Mouse (Mus musculus): ENCODE results near the gene Slc2a5. TPM values are rescaled to one million over a fixed set of nuclear protein-coding genes. Genes with fewer than 3 reads are reported as not detected.

Gene Slc2a5
- polyA plus RNA-seq, 1 experiment from 2014 or later, result 1.8 TPM

- no peaks in the 10 kb centered on the region for H3K36me3 ChIP-seq (ENCODE audit: control insufficient read depth, insufficient read depth, low read length)
- ATAC-seq (ENCODE audit: insufficient number of reproducible peaks, low FRiP score, low TSS enrichment, low read depth), result no peak
- H3K27me3 ChIP-seq (ENCODE audit: control insufficient read depth, insufficient read depth, low read length), result no peaks in the 10 kb centered on the region
- H3K4me3 ChIP-seq (ENCODE audit: low read depth, low read length), result no peak overlapping the region
- H3K4me1 ChIP-seq (ENCODE audit: control insufficient read depth, insufficient read depth, low read length), result 0 out of 2 replicates have a peak, but pooled peaks cover 4% of the 10 kb centered on the region
- H3K4me2 ChIP-seq (ENCODE audit: low read depth, severe bottlenecking), result no peak overlapping the region
- H3K27ac ChIP-seq (replicated peaks; ENCODE audit: low read depth, low read length), result no peak overlapping the region
- no peak for DNase-seq (ENCODE audit: low spot score)
- no peaks in the 10 kb centered on the region for H3K9me3 ChIP-seq (ENCODE audit: control insufficient read depth, low read length)
- no peak overlapping the region for H3K9ac ChIP-seq (ENCODE audit: low read length)
- 85% methylated on average over 7 of the region's 7 CpGs for WGBS
Measured at GRCm38 (mm10) chr4:150137368-150138083, 18.4 kb downstream of the Slc2a5 start.

- Histone ChIP-seq H3K9me3 (ENCODE audit: control insufficient read depth, low read length) (no peaks in the 10 kb centered on the region), H3K27ac (replicated peaks; ENCODE audit: low read depth, low read length) (no peak overlapping the region), H3K4me1 (ENCODE audit: control insufficient read depth, insufficient read depth, low read length) (0 out of 2 replicates have a peak, but pooled peaks cover 4% of the 10 kb centered on the region), H3K9ac (ENCODE audit: low read length) (no peak overlapping the region), H3K36me3 (ENCODE audit: control insufficient read depth, insufficient read depth, low read length) (no peaks in the 10 kb centered on the region), H3K27me3 (ENCODE audit: control insufficient read depth, insufficient read depth, low read length) (no peaks in the 10 kb centered on the region), H3K4me3 (ENCODE audit: low read depth, low read length) (no peak overlapping the region), H3K4me2 (ENCODE audit: low read depth, severe bottlenecking) (peak overlapping the region; percentile 27; the same call in 1 of the 2 replicates)
- peak; percentile 79 for DNase-seq (ENCODE audit: low spot score)
- peak; percentile 65; the same call in 1 of the 2 replicates for ATAC-seq (ENCODE audit: insufficient number of reproducible peaks, low FRiP score, low TSS enrichment, low read depth)
- 23% methylated on average over 9 of the region's 9 CpGs for WGBS
Measured at GRCm38 (mm10) chr4:150138084-150138543, 19.0 kb downstream of the Slc2a5 start.

DNA sequence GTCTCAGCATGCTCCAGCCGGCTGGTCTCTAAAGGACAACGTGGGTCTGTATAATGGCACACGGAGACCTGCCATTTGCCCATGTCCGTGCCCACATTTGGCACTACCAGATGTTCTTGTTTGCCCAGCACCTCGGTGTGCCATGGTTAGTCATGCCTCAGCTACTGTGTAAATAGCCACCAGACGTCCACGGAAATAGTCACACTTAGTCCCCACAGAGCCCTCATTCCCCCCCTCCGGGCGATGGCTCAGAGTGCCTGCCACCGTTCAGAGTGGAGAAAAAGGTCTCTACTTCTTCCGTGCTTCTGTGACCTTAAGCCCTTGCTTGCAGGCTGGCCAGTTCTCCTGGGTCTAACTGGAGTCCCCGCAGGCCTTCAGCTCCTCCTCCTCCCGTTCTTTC, 20.0 kb downstream of the Slc2a5 start:
- no peak overlapping the region for H3K4me2 ChIP-seq (ENCODE audit: low read depth, severe bottlenecking)
- no peak for ATAC-seq (ENCODE audit: insufficient number of reproducible peaks, low FRiP score, low TSS enrichment, low read depth)

GRCm38 (mm10) chr4:150140346-150140745, 21.3 kb downstream of the Slc2a5 start:
- ATAC-seq (ENCODE audit: insufficient number of reproducible peaks, low FRiP score, low TSS enrichment, low read depth), result no peak
- H3K4me3 ChIP-seq (ENCODE audit: low read depth, low read length), result no peak overlapping the region
- no peak for DNase-seq (ENCODE audit: low spot score)
- 0 out of 2 replicates have a peak, but pooled peaks cover 4% of the 10 kb centered on the region for H3K4me1 ChIP-seq (ENCODE audit: control insufficient read depth, insufficient read depth, low read length)
- no peaks in the 10 kb centered on the region for H3K27me3 ChIP-seq (ENCODE audit: control insufficient read depth, insufficient read depth, low read length)
- 88% methylated on average over 7 of the region's 7 CpGs for WGBS
- H3K36me3 ChIP-seq (ENCODE audit: control insufficient read depth, insufficient read depth, low read length), result no peaks in the 10 kb centered on the region
- no peak overlapping the region for H3K4me2 ChIP-seq (ENCODE audit: low read depth, severe bottlenecking)
- H3K27ac ChIP-seq (replicated peaks; ENCODE audit: low read depth, low read length), result no peak overlapping the region
- H3K9ac ChIP-seq (ENCODE audit: low read length), result no peak overlapping the region
- H3K9me3 ChIP-seq (ENCODE audit: control insufficient read depth, low read length), result no peaks in the 10 kb centered on the region; the same call in 1 of the 2 replicates

More for the DNA sequence above, 20.0 kb downstream of the Slc2a5 start:
- H3K4me1 ChIP-seq (ENCODE audit: control insufficient read depth, insufficient read depth, low read length), result 0 out of 2 replicates have a peak, but pooled peaks cover 4% of the 10 kb centered on the region
- no peak overlapping the region for H3K27ac ChIP-seq (replicated peaks; ENCODE audit: low read depth, low read length)
- WGBS, result 75% methylated on average over 13 of the region's 13 CpGs
- no peaks in the 10 kb centered on the region; the same call in 1 of the 2 replicates for H3K9me3 ChIP-seq (ENCODE audit: control insufficient read depth, low read length)
- H3K36me3 ChIP-seq (ENCODE audit: control insufficient read depth, insufficient read depth, low read length), result no peaks in the 10 kb centered on the region
- no peak for DNase-seq (ENCODE audit: low spot score)
- no peak overlapping the region for H3K4me3 ChIP-seq (ENCODE audit: low read depth, low read length)
- H3K27me3 ChIP-seq (ENCODE audit: control insufficient read depth, insufficient read depth, low read length), result no peaks in the 10 kb centered on the region
- H3K9ac ChIP-seq (ENCODE audit: low read length), result no peak overlapping the region

GRCm38 (mm10) chr4:150144242-150144641, 25.2 kb downstream of the Slc2a5 start:
- H3K4me1 ChIP-seq (ENCODE audit: control insufficient read depth, insufficient read depth, low read length), result no peaks in the 10 kb centered on the region
- WGBS, result 19% methylated on average over 12 of the region's 12 CpGs
- no peak overlapping the region for H3K4me2 ChIP-seq (ENCODE audit: low read depth, severe bottlenecking)
- H3K4me3 ChIP-seq (ENCODE audit: low read depth, low read length), result no peak overlapping the region
- H3K9me3 ChIP-seq (ENCODE audit: control insufficient read depth, low read length), result peaks cover 3% of the 10 kb centered on the region; the same call in 1 of the 2 replicates
- H3K9ac ChIP-seq (ENCODE audit: low read length), result no peak overlapping the region
- H3K27ac ChIP-seq (replicated peaks; ENCODE audit: low read depth, low read length), result no peak overlapping the region; the same call in 1 of the 2 replicates
- H3K27me3 ChIP-seq (ENCODE audit: control insufficient read depth, insufficient read depth, low read length), result no peaks in the 10 kb centered on the region
- no peak for ATAC-seq (ENCODE audit: insufficient number of reproducible peaks, low FRiP score, low TSS enrichment, low read depth)
- H3K36me3 ChIP-seq (ENCODE audit: control insufficient read depth, insufficient read depth, low read length), result no peaks in the 10 kb centered on the region
- DNase-seq (ENCODE audit: low spot score), result peak; percentile 41

- Histone ChIP-seq H3K27ac (replicated peaks; ENCODE audit: low read depth, low read length) (no peak overlapping the region), H3K4me1 (ENCODE audit: control insufficient read depth, insufficient read depth, low read length) (no peaks in the 10 kb centered on the region), H3K36me3 (ENCODE audit: control insufficient read depth, insufficient read depth, low read length) (no peaks in the 10 kb centered on the region), H3K4me2 (ENCODE audit: low read depth, severe bottlenecking) (no peak overlapping the region), H3K9ac (ENCODE audit: low read length) (no peak overlapping the region), H3K9me3 (ENCODE audit: control insufficient read depth, low read length) (peaks cover 3% of the 10 kb centered on the region; the same call in 1 of the 2 replicates), H3K27me3 (ENCODE audit: control insufficient read depth, insufficient read depth, low read length) (no peaks in the 10 kb centered on the region), H3K4me3 (ENCODE audit: low read depth, low read length) (no peak overlapping the region)
- DNase-seq (ENCODE audit: low spot score), result no peak
- WGBS, result 79% methylated on average over 4 of the region's 4 CpGs
- no peak for ATAC-seq (ENCODE audit: insufficient number of reproducible peaks, low FRiP score, low TSS enrichment, low read depth)
Measured at GRCm38 (mm10) chr4:150146286-150146685, 27.2 kb downstream of the Slc2a5 start.

- H3K4me3 ChIP-seq (ENCODE audit: low read depth, low read length), result no peak overlapping the region
Measured at GRCm38 (mm10) chr4:150151045-150151444, 32.0 kb downstream of the Slc2a5 start.

GRCm38 (mm10) chr4:150152483-150152882, 33.4 kb downstream of the Slc2a5 start:
- Histone ChIP-seq H3K4me1 (ENCODE audit: control insufficient read depth, insufficient read depth, low read length) (no peaks in the 10 kb centered on the region), H3K27me3 (ENCODE audit: control insufficient read depth, insufficient read depth, low read length) (no peaks in the 10 kb centered on the region), H3K36me3 (ENCODE audit: control insufficient read depth, insufficient read depth, low read length) (no peaks in the 10 kb centered on the region), H3K9me3 (ENCODE audit: control insufficient read depth, low read length) (0 out of 2 replicates have a peak, but pooled peaks cover 3% of the 10 kb centered on the region), H3K4me2 (ENCODE audit: low read depth, severe bottlenecking) (no peak overlapping the region), H3K4me3 (ENCODE audit: low read depth, low read length) (no peak overlapping the region), H3K9ac (ENCODE audit: low read length) (no peak overlapping the region), H3K27ac (replicated peaks; ENCODE audit: low read depth, low read length) (no peak overlapping the region)
- DNase-seq (ENCODE audit: low spot score) (no peak), ATAC-seq (ENCODE audit: insufficient number of reproducible peaks, low FRiP score, low TSS enrichment, low read depth) (no peak)
- 87% methylated on average over 8 of the region's 8 CpGs for WGBS

More at GRCm38 (mm10) chr4:150151045-150151444, 32.0 kb downstream of the Slc2a5 start:
- Histone ChIP-seq H3K27me3 (ENCODE audit: control insufficient read depth, insufficient read depth, low read length) (no peaks in the 10 kb centered on the region), H3K4me2 (ENCODE audit: low read depth, severe bottlenecking) (no peak overlapping the region), H3K9me3 (ENCODE audit: control insufficient read depth, low read length) (0 out of 2 replicates have a peak, but pooled peaks cover 3% of the 10 kb centered on the region), H3K4me1 (ENCODE audit: control insufficient read depth, insufficient read depth, low read length) (no peaks in the 10 kb centered on the region), H3K9ac (ENCODE audit: low read length) (no peak overlapping the region), H3K36me3 (ENCODE audit: control insufficient read depth, insufficient read depth, low read length) (no peaks in the 10 kb centered on the region), H3K27ac (replicated peaks; ENCODE audit: low read depth, low read length) (no peak overlapping the region)
- WGBS, result 80% methylated on average over 7 of the region's 7 CpGs
- no peak for DNase-seq (ENCODE audit: low spot score)
- ATAC-seq (ENCODE audit: insufficient number of reproducible peaks, low FRiP score, low TSS enrichment, low read depth), result no peak

Data from limb, embryonic 11.5 days (tissue).